Mouse (Mus musculus) B cell, adult 2 months (primary cell): ENCODE results near the gene Kdm8.

ENCODE experiments used
- DNase-seq, 2 experiments: peaks; one replicate each; pipeline ENCODE4 v3.0.0; 2022

Kdm8 gene

GRCm38 (mm10) chr7:125503374-125504092 is 59.1 kb downstream of the Kdm8 start:
- no peak for DNase-seq

GRCm38 (mm10) chr7:125504618-125505017 is 60.1 kb downstream of the Kdm8 start:
- DNase-seq = no peak

- DNase-seq = no peak
These were observed 61.1 kb downstream of the Kdm8 start for GRCm38 (mm10) chr7:125505568-125505967.

GRCm38 (mm10) chr7:125507279-125507678 is 62.8 kb downstream of the Kdm8 start:
- no peak for DNase-seq

GRCm38 (mm10) chr7:125511432-125511831 is 67.0 kb downstream of the Kdm8 start:
- no peak for DNase-seq

GRCm38 (mm10) chr7:125511852-125512251 is 67.4 kb downstream of the Kdm8 start:
- DNase-seq = no peak
